ENCODE assay signal across 12 mouse cellular contexts in genomic region chr7:109562154-109562599, GRCm38 (mm10). TPM values are rescaled to one million over a fixed set of nuclear protein-coding genes. Genes with fewer than 3 reads are reported as not detected.
DNase-seq lines count a peak whose midpoint lies in the region; ATAC-seq and TF ChIP-seq lines count a peak whose summit lies in the region.
"Had no signal": no experiment of that assay in that cellular context is flagged by ENCODE, and none has a peak within 500 bp of the region (broad histone marks: within the 10 kb centered on the region; RNA-seq: fewer than 3 reads in every experiment).

No protein-coding gene starts in this region.

- H3K4me3 ChIP-seq in kidney, embryonic 15.5 days (replicated peaks) = no peak overlapping the region
- peak overlapping the region; percentile 24 for H3K4me3 ChIP-seq in bone marrow, adult 2 months (replicated peaks; ENCODE audit: control insufficient read depth, low read depth, low read length)
- no peak overlapping the region for H3K4me3 ChIP-seq in cortical plate, adult 2 months (ENCODE audit: insufficient read depth, low read length)
- no peak overlapping the region for H3K4me3 ChIP-seq in liver, embryonic 15.5 days (replicated peaks)
- H3K4me3 ChIP-seq: forebrain, embryonic 10.5 days; hindbrain, embryonic 12.5 days had no signal

- H3K36me3 ChIP-seq in kidney, embryonic 15.5 days = no peaks in the 10 kb centered on the region
- H3K36me3 ChIP-seq in liver, embryonic 15.5 days (replicated peaks) = no peaks in the 10 kb centered on the region
- H3K36me3 ChIP-seq: forebrain, embryonic 10.5 days; hindbrain, embryonic 12.5 days had no signal

- peaks cover 36% of the 10 kb centered on the region for H3K4me1 ChIP-seq in kidney, embryonic 15.5 days
- no peaks in the 10 kb centered on the region; the same call in 1 of the 2 replicates for H3K4me1 ChIP-seq in bone marrow, adult 2 months (ENCODE audit: control insufficient read depth, insufficient read depth, low read length)
- H3K4me1 ChIP-seq in cortical plate, adult 2 months (ENCODE audit: control insufficient read depth, insufficient read depth, low read length) = no peaks in the 10 kb centered on the region
- peaks cover 28% of the 10 kb centered on the region for H3K4me1 ChIP-seq in liver, embryonic 15.5 days (replicated peaks)

- no peaks in the 10 kb centered on the region for H3K9me3 ChIP-seq in kidney, embryonic 15.5 days (replicated peaks)
- no peaks in the 10 kb centered on the region for H3K9me3 ChIP-seq in liver, embryonic 15.5 days (replicated peaks)
- H3K9me3 ChIP-seq: forebrain, embryonic 10.5 days; hindbrain, embryonic 12.5 days had no signal

- peak overlapping the region; percentile 73 for H3K27ac ChIP-seq in kidney, embryonic 15.5 days
- no peak overlapping the region for H3K27ac ChIP-seq in bone marrow, adult 2 months (ENCODE audit: control insufficient read depth, insufficient read depth, low read depth, low read length, poor library complexity)
- peak overlapping the region; percentile 62; the same call in 1 of the 2 replicates for H3K27ac ChIP-seq in cortical plate, adult 2 months (ENCODE audit: insufficient read depth, low read length)
- 0 out of 2 replicates have a peak overlapping the region, but pooled peaks have one; percentile 57 for H3K27ac ChIP-seq in liver, embryonic 15.5 days (replicated peaks)
- H3K27ac ChIP-seq: forebrain, embryonic 10.5 days; hindbrain, embryonic 12.5 days had no signal

- DNase-seq in kidney, postnatal 10 days = no peak
- DNase-seq in yolk sac, embryonic 10.5 days (ENCODE audit: low spot score) = no peak
- DNase-seq: cerebellum, adult 9-10 months had no signal

- no peak for TF ChIP-seq CTCF in bone marrow, adult 2 months (IDR thresholded peaks at IDR 0.05; ENCODE audit: control insufficient read depth, insufficient read depth, low read length)
- no peak for TF ChIP-seq CTCF in cortical plate, adult 2 months (IDR thresholded peaks at IDR 0.05; ENCODE audit: extremely low read depth, insufficient read depth, low read length)

- H3K4me2 ChIP-seq in kidney, embryonic 15.5 days = peak overlapping the region; percentile 23; the same call in 1 of the 2 replicates
- H3K4me2 ChIP-seq in liver, embryonic 15.5 days = peak overlapping the region; percentile 18; the same call in 1 of the 2 replicates
- H3K4me2 ChIP-seq: hindbrain, embryonic 12.5 days had no signal

- H3K9ac ChIP-seq in kidney, embryonic 15.5 days = no peak overlapping the region
- no peak overlapping the region for H3K9ac ChIP-seq in liver, embryonic 15.5 days
- H3K9ac ChIP-seq: hindbrain, embryonic 12.5 days had no signal

- no peaks in the 10 kb centered on the region for H3K27me3 ChIP-seq in kidney, embryonic 15.5 days
- H3K27me3 ChIP-seq in liver, embryonic 15.5 days = no peaks in the 10 kb centered on the region
- H3K27me3 ChIP-seq: hindbrain, embryonic 12.5 days had no signal

- TF ChIP-seq POLR2A in bone marrow, adult 2 months (IDR thresholded peaks at IDR 0.05; ENCODE audit: borderline replicate concordance, control insufficient read depth, low read depth, low read length) = no peak
- TF ChIP-seq POLR2A in cortical plate, adult 2 months (IDR thresholded peaks at IDR 0.05; ENCODE audit: extremely low read depth, insufficient read depth, low read length) = no peak

- 28% methylated on average over 4 of the region's 4 CpGs for WGBS in kidney, embryonic 15.5 days
- 23% methylated on average over 4 of the region's 4 CpGs for WGBS in bone marrow, adult 2 months
- WGBS in liver, embryonic 15.5 days (ENCODE audit: insufficient replicate concordance) = 26% methylated on average over 4 of the region's 4 CpGs

- no peak for ATAC-seq in kidney, embryonic 15.5 days (replicated peaks; ENCODE audit: low FRiP score)
- ATAC-seq in liver, embryonic 15.5 days (ENCODE audit: insufficient read depth) = no peak
- ATAC-seq in erythroblast, adult 5-6 weeks (replicated peaks; ENCODE audit: low FRiP score, poor library complexity, severe bottlenecking) = no peak

RNA-seq across cellular contexts. Expression of gene Rpl27a, which starts 43.2 kb away (rescaled TPM):
- polyA plus RNA-seq in kidney, embryonic 15.5 days (2015; fragmentation: Nextera tagmentation; extraction: Ambion mirVana) = 135 and 148 TPM in 2 replicates
- polyA plus RNA-seq in bone marrow, adult 2 months (2011; ENCODE audit: insufficient read depth, insufficient read length, low replicate concordance, missing spikeins) = 394 and 562 TPM in 2 replicates
- polyA plus RNA-seq in cortical plate, adult 2 months (2012; rRNA removed) = 325 and 368 TPM in 2 replicates
- polyA plus RNA-seq in liver, embryonic 15.5 days (2015; fragmentation: Nextera tagmentation; extraction: Ambion mirVana) = 58.5 and 71.9 TPM in 2 replicates
- total RNA-seq in erythroblast, adult 5-6 weeks (2015; ENCODE audit: low replicate concordance) = 123 and 147 TPM in 2 replicates
- 99.9 and 139 TPM in 2 replicates for total RNA-seq in erythroblast, adult 5-6 weeks (2017; ENCODE audit: low replicate concordance)

RNA-seq across cellular contexts. Expression of gene Trim66, which starts 54.2 kb away (rescaled TPM):
- 0.03 TPM in 1 of 2 replicates, not detected in the other for polyA plus RNA-seq in kidney, embryonic 15.5 days (2015; fragmentation: Nextera tagmentation; extraction: Ambion mirVana)
- polyA plus RNA-seq in bone marrow, adult 2 months (2011; ENCODE audit: insufficient read depth, insufficient read length, low replicate concordance, missing spikeins) = 5.7 TPM in 1 of 2 replicates, not detected in the other
- 13.7 and 15.1 TPM in 2 replicates for polyA plus RNA-seq in cortical plate, adult 2 months (2012; rRNA removed)
- polyA plus RNA-seq in liver, embryonic 15.5 days (2015; fragmentation: Nextera tagmentation; extraction: Ambion mirVana) = not detected in 2 replicates
- not detected in 2 replicates for total RNA-seq in erythroblast, adult 5-6 weeks (2015; ENCODE audit: low replicate concordance)
- total RNA-seq in erythroblast, adult 5-6 weeks (2017; ENCODE audit: low replicate concordance) = not detected in 2 replicates
- total RNA-seq: megakaryocyte-erythroid progenitor cell, adult 5-6 weeks; MEL had no signal
